Mouse (Mus musculus) hindbrain, embryonic 10.5 days (tissue): ENCODE results near the gene Cpeb3. TPM values are rescaled to one million over a fixed set of nuclear protein-coding genes. Genes with fewer than 3 reads are reported as not detected.

Experiments used
- DNase-seq: peaks from one replicate; pipeline ENCODE4 v3.0.0-alpha.2; 2017; ENCODE audit warnings: low spot score
- H3K27ac ChIP-seq: fragments of 300-500 bp; sonication (generic); 2 replicates; pipeline ENCODE4 v1.5.1; 2016; ENCODE audit warnings: mild to moderate bottlenecking, moderate library complexity
- H3K27me3 ChIP-seq: fragments of 300-500 bp; sonication (generic); 2 replicates; pipeline ENCODE4 v1.6.1; 2016; ENCODE audit warnings: mild to moderate bottlenecking; ENCODE audit not compliant: poor library complexity, insufficient read depth, severe bottlenecking
- H3K36me3 ChIP-seq: fragments of 300-500 bp; sonication (generic); 2 replicates; pipeline ENCODE4 v1.6.1; 2016; ENCODE audit warnings: mild to moderate bottlenecking, moderate library complexity
- H3K4me1 ChIP-seq: fragments of 300-500 bp; sonication (generic); replicated peaks from 2 replicates; pipeline ENCODE4 v1.6.1; 2016; ENCODE audit warnings: mild to moderate bottlenecking
- H3K4me3 ChIP-seq: fragments of 300-500 bp; sonication (generic); 2 replicates; pipeline ENCODE4 v1.5.1; 2016; ENCODE audit warnings: mild to moderate bottlenecking, moderate library complexity
- H3K9me3 ChIP-seq: fragments of 300-500 bp; sonication (generic); 2 replicates; pipeline ENCODE4 v1.6.1; 2016; ENCODE audit warnings: mild to moderate bottlenecking, moderate library complexity
- WGBS: fragments of 180-500 bp; shearing (Covaris S2); methylation state at CpG from one replicate; pipeline ENCODE4 v1.1.7; 2016; 5-methylcytosine and 5-hydroxymethylcytosine counted together
- polyA plus RNA-seq: library from polyadenylated mRNA; unstranded; fragments of >200 nt; fragmentation: Nextera tagmentation; extraction: Ambion mirVana; gene quantifications from 2 replicates; pipeline ENCODE4 v1.2.1, GENCODE M21; 2016

Gene Cpeb3
- polyA plus RNA-seq, 1 experiment from 2014 or later, result 2.9 TPM

GRCm38 (mm10) chr19:37025839-37026319 lies 182.5 kb downstream of the Cpeb3 start:
- peaks cover 26% of the 10 kb centered on the region for H3K4me1 ChIP-seq
- H3K9me3 ChIP-seq, result no peaks in the 10 kb centered on the region
- H3K27me3 ChIP-seq, result no peaks in the 10 kb centered on the region
- H3K36me3 ChIP-seq, result no peaks in the 10 kb centered on the region
- H3K27ac ChIP-seq, result no peak overlapping the region
- WGBS, result 85% methylated on average over 13 of the region's 13 CpGs
- no peak for DNase-seq
- no peak overlapping the region for H3K4me3 ChIP-seq

GRCm38 (mm10) chr19:37022146-37022545 lies 186.3 kb downstream of the Cpeb3 start:
- Histone ChIP-seq H3K27ac (no peak overlapping the region), H3K27me3 (no peaks in the 10 kb centered on the region), H3K36me3 (no peaks in the 10 kb centered on the region), H3K9me3 (peaks cover 2% of the 10 kb centered on the region; the same call in 1 of the 2 replicates), H3K4me1 (peaks cover 46% of the 10 kb centered on the region), H3K4me3 (no peak overlapping the region)
- 90% methylated on average over 5 of the region's 5 CpGs for WGBS
- DNase-seq, result no peak

GRCm38 (mm10) chr19:37020951-37021350 lies 187.4 kb downstream of the Cpeb3 start:
- 85% methylated on average over 11 of the region's 11 CpGs for WGBS
- peaks cover 45% of the 10 kb centered on the region for H3K4me1 ChIP-seq

GRCm38 (mm10) chr19:37020531-37020930 lies 187.9 kb downstream of the Cpeb3 start:
- no peak overlapping the region for H3K27ac ChIP-seq
- H3K36me3 ChIP-seq, result no peaks in the 10 kb centered on the region
- 53% methylated on average over 5 of the region's 5 CpGs for WGBS
- peaks cover 18% of the 10 kb centered on the region for H3K9me3 ChIP-seq
- H3K27me3 ChIP-seq, result no peaks in the 10 kb centered on the region
- H3K4me3 ChIP-seq, result no peak overlapping the region
- DNase-seq, result no peak
- peaks cover 41% of the 10 kb centered on the region for H3K4me1 ChIP-seq

More at GRCm38 (mm10) chr19:37020951-37021350, 187.4 kb downstream of the Cpeb3 start:
- Histone ChIP-seq H3K36me3 (no peaks in the 10 kb centered on the region), H3K27me3 (no peaks in the 10 kb centered on the region), H3K27ac (no peak overlapping the region), H3K9me3 (peaks cover 14% of the 10 kb centered on the region), H3K4me3 (no peak overlapping the region)
- no peak for DNase-seq

- Histone ChIP-seq H3K9me3 (peaks cover 19% of the 10 kb centered on the region), H3K4me1 (peaks cover 31% of the 10 kb centered on the region), H3K36me3 (peaks cover 11% of the 10 kb centered on the region), H3K4me3 (peak overlapping the region; percentile 54), H3K27ac (peak overlapping the region; percentile 70), H3K27me3 (no peaks in the 10 kb centered on the region)
- peak; percentile 12 for DNase-seq
- 59% methylated on average over 5 of the region's 5 CpGs for WGBS
These were observed 189.5 kb downstream of the Cpeb3 start for GRCm38 (mm10) chr19:37018931-37019330.

- Histone ChIP-seq H3K36me3 (peaks cover 17% of the 10 kb centered on the region), H3K4me3 (peak overlapping the region; percentile 54), H3K27ac (peak overlapping the region; percentile 70), H3K27me3 (no peaks in the 10 kb centered on the region), H3K9me3 (peaks cover 19% of the 10 kb centered on the region), H3K4me1 (peaks cover 31% of the 10 kb centered on the region)
- peak; percentile 81 for DNase-seq
- 2% methylated on average over 26 of the region's 26 CpGs for WGBS
These were observed 190.0 kb downstream of the Cpeb3 start for GRCm38 (mm10) chr19:37018411-37018810.

GRCm38 (mm10) chr19:37016890-37017289 lies 191.5 kb downstream of the Cpeb3 start:
- no peak overlapping the region for H3K27ac ChIP-seq
- H3K4me3 ChIP-seq, result no peak overlapping the region
- peaks cover 22% of the 10 kb centered on the region for H3K4me1 ChIP-seq
- H3K27me3 ChIP-seq, result no peaks in the 10 kb centered on the region
- H3K9me3 ChIP-seq, result peaks cover 19% of the 10 kb centered on the region
- peaks cover 32% of the 10 kb centered on the region for H3K36me3 ChIP-seq
- whole genome bisulfite sequencing, result 94% methylated on average over 6 of the region's 6 CpGs
- DNase-seq, result no peak

- no peak overlapping the region for H3K27ac ChIP-seq
- no peak for DNase-seq
- no peaks in the 10 kb centered on the region for H3K27me3 ChIP-seq
- WGBS, result 89% methylated on average over 8 of the region's 8 CpGs
- H3K36me3 ChIP-seq, result peaks cover 57% of the 10 kb centered on the region
- H3K9me3 ChIP-seq, result peaks cover 19% of the 10 kb centered on the region
- peaks cover 14% of the 10 kb centered on the region for H3K4me1 ChIP-seq
- H3K4me3 ChIP-seq, result no peak overlapping the region
These were observed 194.0 kb downstream of the Cpeb3 start for GRCm38 (mm10) chr19:37014173-37014939.

GRCm38 (mm10) chr19:37013461-37013860 lies 194.9 kb downstream of the Cpeb3 start:
- no peak for DNase-seq
- H3K27ac ChIP-seq, result no peak overlapping the region
- H3K27me3 ChIP-seq, result no peaks in the 10 kb centered on the region
- H3K4me1 ChIP-seq, result peaks cover 5% of the 10 kb centered on the region; the same call in 1 of the 2 replicates
- H3K9me3 ChIP-seq, result peaks cover 19% of the 10 kb centered on the region
- WGBS, result 92% methylated on average over 6 of the region's 6 CpGs
- H3K36me3 ChIP-seq, result peaks cover 66% of the 10 kb centered on the region
- no peak overlapping the region for H3K4me3 ChIP-seq

- Histone ChIP-seq H3K4me3 (no peak overlapping the region), H3K27ac (no peak overlapping the region), H3K27me3 (no peaks in the 10 kb centered on the region), H3K4me1 (no peaks in the 10 kb centered on the region), H3K36me3 (peaks cover 99% of the 10 kb centered on the region), H3K9me3 (no peaks in the 10 kb centered on the region)
- WGBS, result 93% methylated on average over 3 of the region's 3 CpGs
- DNase-seq, result no peak
These were observed 198.5 kb downstream of the Cpeb3 start for GRCm38 (mm10) chr19:37009878-37010281.

- peaks cover 94% of the 10 kb centered on the region for H3K36me3 ChIP-seq
- H3K9me3 ChIP-seq, result no peaks in the 10 kb centered on the region
- no peaks in the 10 kb centered on the region for H3K4me1 ChIP-seq
- DNase-seq, result no peak
- no peaks in the 10 kb centered on the region for H3K27me3 ChIP-seq
- no peak overlapping the region for H3K27ac ChIP-seq
- no peak overlapping the region for H3K4me3 ChIP-seq
- WGBS, result 96% methylated on average over 5 of the region's 5 CpGs
These were observed 203.8 kb downstream of the Cpeb3 start for GRCm38 (mm10) chr19:37004557-37004956.
